Mouse (Mus musculus): ENCODE results near the gene Sfxn5. TPM values are rescaled to one million over a fixed set of nuclear protein-coding genes. Genes with fewer than 3 reads are reported as not detected.

Gene Sfxn5
- total and polyA plus RNA-seq, 2 experiments from 2014 or later: 2.7 to 4.8 TPM

- Histone ChIP-seq H3K4me2 (ENCODE audit: low read depth, low read length) (no peak overlapping the region), H3K27me3 (ENCODE audit: control insufficient read depth, insufficient read depth, low read length) (no peaks in the 10 kb centered on the region), H3K4me1 (ENCODE audit: control insufficient read depth, insufficient read depth) (no peaks in the 10 kb centered on the region), H3K27ac (ENCODE audit: low read depth) (no peak overlapping the region), H3K4me3 (ENCODE audit: low read depth, low read length) (no peak overlapping the region), H3K36me3 (replicated peaks; ENCODE audit: control insufficient read depth, insufficient read depth, low read length) (peaks cover 53% of the 10 kb centered on the region), H3K9ac (replicated peaks; ENCODE audit: low read depth, low read length) (no peak overlapping the region), H3K9me3 (replicated peaks; ENCODE audit: control insufficient read depth, low read length) (no peaks in the 10 kb centered on the region)
- DNase-seq (ENCODE audit: low spot score) (no peak), ATAC-seq (ENCODE audit: insufficient read depth, low read depth) (no peak)
- WGBS: 69% methylated on average over 13 of the region's 13 CpGs
- TF ChIP-seq EP300 (IDR thresholded peaks at IDR 0.05; ENCODE audit: low read depth): no peak
- no peak for TF ChIP-seq CTCF (IDR thresholded peaks at IDR 0.05; ENCODE audit: low read depth)
Measured at GRCm38 (mm10) chr6:85341814-85342501, 8.7 kb upstream of the Sfxn5 start.

DNA sequence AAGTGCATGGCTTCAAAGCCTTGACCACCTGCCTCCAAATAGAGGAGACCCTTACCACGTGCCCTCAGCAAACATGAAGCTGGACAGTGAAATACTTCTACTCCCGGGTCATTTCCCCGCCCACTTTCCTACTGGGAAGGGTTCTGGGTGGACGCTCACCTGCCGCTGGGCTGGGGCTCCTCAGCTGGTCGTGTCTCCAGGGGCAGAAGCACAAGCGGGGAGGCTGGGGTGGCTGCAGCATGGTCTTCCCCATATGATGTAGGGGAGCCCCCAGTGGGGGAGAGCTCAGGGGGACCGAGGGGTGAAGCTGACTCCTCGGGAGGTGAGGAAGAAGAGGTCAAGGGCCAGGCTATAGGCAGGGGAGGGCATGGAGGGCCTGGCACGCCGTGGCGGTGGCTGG is 7.0 kb upstream of the Sfxn5 start:
- H3K4me1 ChIP-seq (ENCODE audit: control insufficient read depth, insufficient read depth): no peaks in the 10 kb centered on the region
- no peak overlapping the region for H3K9ac ChIP-seq (replicated peaks; ENCODE audit: low read depth, low read length)
- 71% methylated on average over 12 of the region's 12 CpGs for WGBS
- TF ChIP-seq EP300 (IDR thresholded peaks at IDR 0.05; ENCODE audit: low read depth) (no peak), CTCF (IDR thresholded peaks at IDR 0.05; ENCODE audit: low read depth) (no peak)
- DNase-seq (ENCODE audit: low spot score) (no peak), ATAC-seq (ENCODE audit: insufficient read depth, low read depth) (no peak)
- H3K27me3 ChIP-seq (ENCODE audit: control insufficient read depth, insufficient read depth, low read length): no peaks in the 10 kb centered on the region
- H3K4me2 ChIP-seq (ENCODE audit: low read depth, low read length): no peak overlapping the region
- H3K36me3 ChIP-seq (replicated peaks; ENCODE audit: control insufficient read depth, insufficient read depth, low read length): peaks cover 67% of the 10 kb centered on the region
- no peak overlapping the region for H3K27ac ChIP-seq (ENCODE audit: low read depth)
- no peaks in the 10 kb centered on the region for H3K9me3 ChIP-seq (replicated peaks; ENCODE audit: control insufficient read depth, low read length)
- no peak overlapping the region for H3K4me3 ChIP-seq (ENCODE audit: low read depth, low read length)

DNA sequence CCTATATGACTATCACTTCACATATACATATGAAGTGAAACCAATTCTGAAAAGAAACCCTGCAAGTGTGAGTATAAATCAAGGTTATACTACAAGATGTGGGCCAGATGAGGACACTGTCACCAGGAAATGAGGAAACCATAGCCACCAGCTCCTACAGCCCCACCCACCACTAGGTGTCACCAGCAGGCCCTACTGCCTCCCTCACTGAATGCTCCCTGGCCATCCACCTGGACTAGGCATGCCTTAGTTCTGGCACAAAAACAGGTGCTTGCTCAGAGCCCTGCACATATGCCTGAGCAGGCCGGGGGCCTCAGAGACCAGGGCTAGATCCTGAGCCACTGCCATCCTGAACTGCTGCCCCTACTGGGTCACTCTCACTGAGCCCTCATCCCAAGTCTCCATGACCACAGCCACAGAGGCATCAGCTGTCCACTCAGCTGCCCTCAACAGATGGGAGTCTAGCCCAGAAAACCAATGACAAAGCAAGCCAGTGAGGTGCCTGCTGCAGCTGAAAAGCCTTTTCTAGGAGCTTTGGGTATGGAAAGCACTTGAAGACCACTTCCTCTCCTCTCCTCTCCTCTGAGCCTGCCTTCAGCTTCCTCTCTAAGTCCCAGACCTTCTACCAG is 6.2 kb upstream of the Sfxn5 start:
- 83% methylated on average over 1 of the region's 1 CpGs for WGBS
- no peak overlapping the region for H3K9ac ChIP-seq (replicated peaks; ENCODE audit: low read depth, low read length)
- no peaks in the 10 kb centered on the region for H3K4me1 ChIP-seq (ENCODE audit: control insufficient read depth, insufficient read depth)
- no peak overlapping the region for H3K4me3 ChIP-seq (ENCODE audit: low read depth, low read length)
- peak; percentile 33 for ATAC-seq (ENCODE audit: insufficient read depth, low read depth)
- DNase-seq (ENCODE audit: low spot score): no peak
- H3K27ac ChIP-seq (ENCODE audit: low read depth): no peak overlapping the region
- peaks cover 61% of the 10 kb centered on the region for H3K36me3 ChIP-seq (replicated peaks; ENCODE audit: control insufficient read depth, insufficient read depth, low read length)
- H3K9me3 ChIP-seq (replicated peaks; ENCODE audit: control insufficient read depth, low read length): no peaks in the 10 kb centered on the region
- H3K27me3 ChIP-seq (ENCODE audit: control insufficient read depth, insufficient read depth, low read length): no peaks in the 10 kb centered on the region
- TF ChIP-seq CTCF (IDR thresholded peaks at IDR 0.05; ENCODE audit: low read depth) (peak; percentile 63), EP300 (IDR thresholded peaks at IDR 0.05; ENCODE audit: low read depth) (no peak)
- no peak overlapping the region for H3K4me2 ChIP-seq (ENCODE audit: low read depth, low read length)

- TF ChIP-seq EP300 (IDR thresholded peaks at IDR 0.05; ENCODE audit: low read depth): no peak
- TF ChIP-seq CTCF (IDR thresholded peaks at IDR 0.05; ENCODE audit: low read depth): no peak
- DNase-seq (ENCODE audit: low spot score) (no peak), ATAC-seq (ENCODE audit: insufficient read depth, low read depth) (no peak)
- Histone ChIP-seq H3K4me3 (ENCODE audit: low read depth, low read length) (no peak overlapping the region), H3K36me3 (replicated peaks; ENCODE audit: control insufficient read depth, insufficient read depth, low read length) (peaks cover 54% of the 10 kb centered on the region), H3K27me3 (ENCODE audit: control insufficient read depth, insufficient read depth, low read length) (no peaks in the 10 kb centered on the region), H3K9ac (replicated peaks; ENCODE audit: low read depth, low read length) (no peak overlapping the region), H3K4me1 (ENCODE audit: control insufficient read depth, insufficient read depth) (peaks cover 8% of the 10 kb centered on the region; the same call in 1 of the 2 replicates), H3K27ac (ENCODE audit: low read depth) (no peak overlapping the region), H3K4me2 (ENCODE audit: low read depth, low read length) (no peak overlapping the region), H3K9me3 (replicated peaks; ENCODE audit: control insufficient read depth, low read length) (no peaks in the 10 kb centered on the region)
- 73% methylated on average over 9 of the region's 9 CpGs for WGBS
Measured at GRCm38 (mm10) chr6:85336944-85337343, 3.7 kb upstream of the Sfxn5 start.

GRCm38 (mm10) chr6:85335352-85335751 is 2.1 kb upstream of the Sfxn5 start:
- ATAC-seq (ENCODE audit: insufficient read depth, low read depth) (no peak), DNase-seq (ENCODE audit: low spot score) (no peak)
- no peak overlapping the region for H3K27ac ChIP-seq (ENCODE audit: low read depth)
- peaks cover 13% of the 10 kb centered on the region; the same call in 1 of the 2 replicates for H3K4me1 ChIP-seq (ENCODE audit: control insufficient read depth, insufficient read depth)
- WGBS: 78% methylated on average over 3 of the region's 3 CpGs
- H3K36me3 ChIP-seq (replicated peaks; ENCODE audit: control insufficient read depth, insufficient read depth, low read length): peaks cover 40% of the 10 kb centered on the region
- H3K9ac ChIP-seq (replicated peaks; ENCODE audit: low read depth, low read length): no peak overlapping the region
- no peaks in the 10 kb centered on the region for H3K9me3 ChIP-seq (replicated peaks; ENCODE audit: control insufficient read depth, low read length)
- TF ChIP-seq CTCF (IDR thresholded peaks at IDR 0.05; ENCODE audit: low read depth) (no peak), EP300 (IDR thresholded peaks at IDR 0.05; ENCODE audit: low read depth) (no peak)
- no peak overlapping the region for H3K4me2 ChIP-seq (ENCODE audit: low read depth, low read length)
- H3K27me3 ChIP-seq (ENCODE audit: control insufficient read depth, insufficient read depth, low read length): 0 out of 2 replicates have a peak, but pooled peaks cover 5% of the 10 kb centered on the region
- H3K4me3 ChIP-seq (ENCODE audit: low read depth, low read length): no peak overlapping the region

Measured in heart, postnatal 0 days (tissue).